Mouse (Mus musculus) layer of hippocampus, postnatal 36 days (tissue): Measurements from ENCODE around the gene Exo5. TPM values are rescaled to one million over a fixed set of nuclear protein-coding genes. Genes with fewer than 3 reads are reported as not detected.

Source experiments
- DNase-seq, 2 experiments: peaks; one replicate each; pipeline ENCODE4 v3.0.0; 2022
- total RNA-seq, 2 experiments: library from RNA; stranded (reverse); gene quantifications; 2 replicates each; pipeline ENCODE4 v1.2.3; 2021

The Exo5 gene
- total RNA-seq, 2 experiments from 2014 or later, result 11.6 to 13.0 TPM

GRCm38 (mm10) chr4:120904533-120904932 lies 20.3 kb downstream of the Exo5 start:
- DNase-seq, result no peak

- no peak for DNase-seq
These were observed 28.8 kb downstream of the Exo5 start for GRCm38 (mm10) chr4:120895810-120896584.

- DNase-seq, result no peak
These were observed 29.6 kb downstream of the Exo5 start for GRCm38 (mm10) chr4:120895226-120895625.

GRCm38 (mm10) chr4:120894584-120894983 lies 30.2 kb downstream of the Exo5 start:
- no peak for DNase-seq

GRCm38 (mm10) chr4:120893656-120894401 lies 31.0 kb downstream of the Exo5 start:
- DNase-seq, result no peak

GRCm38 (mm10) chr4:120892516-120892915 lies 32.3 kb downstream of the Exo5 start:
- DNase-seq, result no peak

GRCm38 (mm10) chr4:120891960-120892359 lies 32.9 kb downstream of the Exo5 start:
- DNase-seq, result no peak

GRCm38 (mm10) chr4:120890754-120891440 lies 33.9 kb downstream of the Exo5 start:
- no peak for DNase-seq

- no peak for DNase-seq
These were observed 35.9 kb downstream of the Exo5 start for GRCm38 (mm10) chr4:120888884-120889283.

GRCm38 (mm10) chr4:120887381-120888112 lies 37.3 kb downstream of the Exo5 start:
- DNase-seq, result peak in 1 of 2 experiments; percentile 65

GRCm38 (mm10) chr4:120886811-120887210 lies 38.0 kb downstream of the Exo5 start:
- DNase-seq, result no peak

- DNase-seq, result no peak
These were observed 38.7 kb downstream of the Exo5 start for GRCm38 (mm10) chr4:120886131-120886530.

- no peak for DNase-seq
These were observed 39.4 kb downstream of the Exo5 start for GRCm38 (mm10) chr4:120885208-120886120.

- peak in 1 of 2 experiments; percentile 38 for DNase-seq
These were observed 42.7 kb downstream of the Exo5 start for GRCm38 (mm10) chr4:120882002-120882625.

- DNase-seq, result no peak
These were observed 43.9 kb downstream of the Exo5 start for GRCm38 (mm10) chr4:120880731-120881432.

GRCm38 (mm10) chr4:120879386-120879785 lies 45.4 kb downstream of the Exo5 start:
- DNase-seq, result no peak

GRCm38 (mm10) chr4:120878728-120879127 lies 46.1 kb downstream of the Exo5 start:
- DNase-seq, result no peak

- no peak for DNase-seq
These were observed 48.9 kb downstream of the Exo5 start for GRCm38 (mm10) chr4:120875961-120876360.
